Mouse (Mus musculus) C2C12 (cell line): ENCODE measurements around the gene Ppm1b.

ENCODE experiments used
- CTCF ChIP-seq: IDR thresholded peaks from one replicate; pipeline ENCODE4 v1.5.1; 2011; ENCODE audit not compliant: control insufficient read depth, insufficient read depth, insufficient read length
- MAX ChIP-seq: IDR thresholded peaks from one replicate; pipeline ENCODE4 v1.6.1; 2011; ENCODE audit warnings: mild to moderate bottlenecking, control low read depth
- MYOD1 ChIP-seq: IDR thresholded peaks from one replicate; pipeline ENCODE4 v1.6.1; 2011; ENCODE audit warnings: low read depth; ENCODE audit not compliant: control insufficient read depth, insufficient read length
- MYOG ChIP-seq: IDR thresholded peaks from one replicate; pipeline ENCODE4 v1.6.1; 2011; ENCODE audit not compliant: control insufficient read depth, insufficient read length; ENCODE audit errors: extremely low read depth
- USF1 ChIP-seq: IDR thresholded peaks from one replicate; pipeline ENCODE4 v1.6.1; 2011; ENCODE audit warnings: low read depth, mild to moderate bottlenecking, control low read depth, moderate library complexity

GRCm38 (mm10) chr17:84969916-84970315 is 13.4 kb downstream of the Ppm1b start:
- TF ChIP-seq CTCF (no peak), USF1 (no peak), MAX (no peak), MYOG (no peak), MYOD1 (no peak)
